Mouse (Mus musculus) ES-Bruce4 (cell line): ENCODE data around the gene Kctd6.
A peak's percentile ranks its signal among the peaks of the same experiment; 100 is the strongest.

Source experiments
- CTCF ChIP-seq: IDR thresholded peaks from one replicate; pipeline ENCODE4 v1.8.1; 2011; ENCODE audit warnings: low read depth, low read length
- EP300 ChIP-seq: IDR thresholded peaks from 2 replicates; pipeline ENCODE4 v1.6.1; 2011; ENCODE audit warnings: low read depth, low read length; ENCODE audit not compliant: insufficient read depth
- POLR2A ChIP-seq: IDR thresholded peaks from one replicate; pipeline ENCODE4 v1.8.1; 2011; ENCODE audit warnings: low read length; ENCODE audit not compliant: insufficient read depth

GRCm38 (mm10) chr14:8183330-8183729 lies 30.6 kb upstream of the Kctd6 start:
- no peak for TF ChIP-seq POLR2A
- no peak for TF ChIP-seq EP300
- TF ChIP-seq CTCF = peak; percentile 64
